Mouse (Mus musculus) left cerebral cortex, postnatal 10 days (tissue): ENCODE measurements around the gene Dynll2. TPM values are rescaled to one million over a fixed set of nuclear protein-coding genes. Genes with fewer than 3 reads are reported as not detected.

Source experiments
- DNase-seq, 2 experiments: peaks; one replicate each; pipeline ENCODE4 v3.0.0; 2021 to 2022; ENCODE audit warnings: low spot score in 2 of 2, mixed read lengths in 1 of 2; ENCODE audit errors: extremely low spot score in 1 of 2
- intact Hi-C: fragments of 180-260 bp; cut with DNase I; formaldehyde crosslinking; loops from one replicate; pipeline ENCODE4 v1.15.1; 2025
- total RNA-seq, 2 experiments: library from RNA; stranded (reverse); gene quantifications; 2 replicates each; pipeline ENCODE4 v1.2.3; 2021

The Dynll2 gene
- 100 to 1,000 TPM; 373 to 406 TPM for total RNA-seq

DNA sequence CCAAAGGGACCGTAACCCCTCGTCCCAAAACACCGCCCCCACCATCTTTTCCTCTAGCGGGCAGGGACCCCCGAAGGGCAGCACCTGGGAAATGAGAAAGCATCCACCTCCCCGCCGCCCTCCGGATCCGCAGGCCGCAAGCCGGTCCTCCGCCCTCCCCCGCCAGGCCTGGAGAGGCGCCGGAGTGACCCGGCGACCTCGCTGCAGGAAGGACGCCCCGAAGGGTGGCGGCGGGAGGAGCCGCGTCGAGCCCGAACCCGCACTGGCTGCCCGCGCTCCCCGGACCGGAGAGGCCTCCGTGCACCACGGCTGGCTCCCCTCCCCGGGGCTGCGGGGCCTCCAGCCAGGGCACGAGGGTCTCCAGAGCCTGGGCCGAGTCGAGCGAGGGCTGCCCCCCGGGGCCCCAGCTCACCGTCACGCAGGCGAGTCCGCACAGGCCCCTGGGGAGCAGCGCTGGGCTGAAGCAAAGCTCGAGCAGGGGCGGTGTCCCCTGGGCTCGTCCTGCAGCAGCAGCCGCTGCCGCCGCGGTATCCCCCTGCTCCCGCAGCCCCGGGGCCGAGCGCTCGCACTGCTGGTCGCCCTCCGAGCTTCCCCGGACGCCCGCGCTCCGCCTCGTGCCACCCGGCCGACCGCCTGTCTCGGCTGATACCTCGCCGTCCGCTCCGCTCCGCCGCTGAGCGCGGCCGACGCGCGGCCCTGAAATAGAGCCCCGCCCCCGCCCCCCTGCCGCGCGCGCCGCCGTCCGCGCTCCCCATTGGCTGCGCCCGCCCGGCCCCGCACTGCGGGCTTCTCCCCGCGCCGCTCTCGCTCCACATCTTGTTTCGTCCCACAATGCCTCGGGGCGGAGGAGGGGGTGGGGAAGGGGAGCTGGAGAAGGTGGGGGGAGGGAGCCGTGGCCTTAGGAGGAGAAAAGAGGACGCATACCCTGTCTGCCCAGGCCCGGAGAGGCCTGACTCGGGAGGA lies at the start of gene Dynll2:
TSS of gene Dynll2 (minus strand) at position 703 of the 963 bp plus-strand sequence.
- intact Hi-C loops, result loop anchor here (2.0 kb wide), 1 partner anchor 60 kb away; the partner anchor contains the start of gene Srsf1
- peak; percentile 88 to 94 for DNase-seq

DNA sequence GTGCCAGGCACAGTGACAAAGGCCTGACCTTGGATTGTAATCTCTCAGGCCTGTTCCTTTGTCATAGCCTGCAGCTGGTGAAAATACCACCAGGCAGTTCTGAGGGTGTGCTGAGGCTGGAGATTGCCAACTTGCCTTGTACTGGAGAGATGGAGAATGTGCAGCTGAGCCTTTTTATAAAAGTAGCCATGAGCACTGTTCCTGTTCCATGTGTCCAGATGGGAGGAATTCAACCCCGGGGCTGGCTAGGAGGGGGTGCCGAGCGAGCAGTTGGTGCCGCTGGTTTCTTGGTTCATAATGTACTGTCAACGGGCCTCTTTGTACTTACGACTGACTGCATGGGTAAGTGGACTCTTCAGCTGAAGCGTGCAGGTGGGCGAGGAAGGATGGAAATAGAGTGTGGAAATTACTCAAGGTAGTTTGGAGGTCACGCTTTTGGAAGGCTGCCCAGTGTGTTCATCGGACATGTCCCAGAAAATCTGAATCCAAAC lies 49.5 kb upstream of the Dynll2 start:
- no peak for DNase-seq
- intact Hi-C loops, result no loop called here

DNA sequence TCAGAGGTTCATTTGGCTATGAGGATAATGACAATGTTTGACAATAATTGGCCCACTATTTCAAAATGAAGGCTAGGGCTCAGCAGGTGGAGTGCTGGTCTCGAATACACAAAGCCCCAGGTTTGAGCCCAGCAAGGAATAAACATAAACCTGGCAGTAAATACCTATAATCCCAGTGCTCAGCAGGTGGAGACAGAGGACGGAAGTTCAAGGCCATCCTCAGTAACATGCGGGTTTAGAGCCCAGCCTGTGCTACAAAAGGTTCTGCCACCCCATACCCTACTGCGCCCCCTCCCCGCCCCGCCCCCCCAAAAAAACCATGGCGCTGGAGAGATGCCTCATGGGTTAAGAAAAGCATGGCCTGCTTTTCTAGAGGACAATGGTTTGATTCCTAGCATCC lies 48.6 kb upstream of the Dynll2 start:
- intact Hi-C loops, result no loop called here
- DNase-seq, result no peak

DNA sequence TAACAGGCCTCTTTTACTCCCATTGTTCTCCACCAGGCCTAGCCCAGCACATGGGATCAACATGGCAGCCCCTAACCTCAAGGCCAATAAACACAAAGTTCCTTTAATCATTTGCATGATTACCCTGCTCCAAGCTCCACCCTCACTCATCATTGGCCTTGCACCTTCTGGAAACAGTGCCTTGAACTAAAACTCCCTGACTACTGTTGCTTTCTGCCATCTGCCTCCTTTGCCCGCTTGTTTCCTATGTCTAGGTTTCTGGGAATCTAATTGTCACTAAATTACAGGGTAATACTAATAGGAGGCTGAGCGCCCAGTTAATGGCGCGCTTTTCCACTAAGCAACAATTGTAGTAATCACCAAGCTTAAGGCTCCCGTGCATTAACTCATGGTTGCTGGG lies 44.4 kb upstream of the Dynll2 start:
- intact Hi-C loops, result no loop called here
- no peak for DNase-seq

DNA sequence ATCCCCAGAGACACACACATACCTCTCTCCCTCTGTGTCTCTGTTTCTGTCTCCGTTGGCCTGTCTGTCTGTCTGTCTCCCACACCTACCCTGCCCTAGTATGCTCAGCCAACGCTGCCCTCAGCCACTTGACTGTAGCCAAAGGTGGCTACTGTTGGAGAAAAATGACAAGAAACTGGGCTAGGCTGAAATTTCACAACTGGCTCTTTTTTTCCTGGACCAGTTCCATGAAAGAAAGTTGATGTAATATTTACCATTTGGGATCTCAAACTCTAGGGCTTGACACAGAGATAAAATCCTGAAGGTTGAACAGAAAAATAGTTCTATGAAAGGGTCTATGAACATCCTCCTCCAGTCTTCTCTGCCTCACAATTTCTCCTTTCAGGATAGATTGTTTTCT lies 43.5 kb upstream of the Dynll2 start:
- intact Hi-C loops, result no loop called here
- no peak for DNase-seq

DNA sequence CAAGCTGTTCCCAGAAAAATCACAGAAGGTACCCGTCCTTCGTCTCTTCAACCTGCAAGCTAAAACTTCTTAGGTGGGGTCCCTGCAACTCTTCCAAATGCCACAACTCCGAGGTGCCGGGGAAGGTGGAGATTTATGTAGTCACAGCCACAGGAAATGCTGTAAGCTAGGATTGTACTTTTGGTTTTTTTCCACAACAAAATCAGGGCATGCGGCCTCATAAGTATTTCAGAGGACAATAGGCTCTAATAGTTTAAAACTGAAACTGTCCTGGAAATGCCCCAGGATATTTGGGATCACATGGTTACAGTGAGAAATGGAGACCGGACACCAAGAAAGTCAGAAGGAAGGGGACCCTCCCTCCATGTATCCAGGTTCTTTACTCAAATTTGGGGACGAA lies 42.9 kb upstream of the Dynll2 start:
- no peak for DNase-seq
- intact Hi-C loops, result no loop called here

DNA sequence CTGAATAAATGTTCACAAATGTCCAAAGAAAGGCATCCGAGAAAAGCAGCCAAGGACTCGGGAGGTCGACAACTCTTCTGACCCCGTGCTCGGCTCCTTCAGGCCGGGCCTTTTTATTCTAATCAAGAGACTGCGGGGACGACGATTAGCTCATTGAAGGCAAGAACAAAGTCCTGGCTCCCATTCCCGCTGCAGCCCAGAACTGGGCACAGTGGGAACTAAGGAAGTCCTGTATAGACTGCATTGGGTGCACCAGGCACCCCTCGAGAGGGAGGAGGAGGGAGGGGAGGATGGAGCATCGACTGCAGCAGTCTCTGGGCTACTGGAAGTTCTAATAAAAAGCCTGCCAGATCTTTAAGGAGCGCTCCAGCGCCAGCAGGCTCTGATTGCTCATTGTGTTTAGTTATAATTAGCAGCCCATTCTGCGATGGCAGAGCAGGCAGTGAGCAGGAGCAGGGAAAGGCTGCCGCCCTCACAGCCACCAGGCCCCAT lies 40.9 kb upstream of the Dynll2 start:
- DNase-seq, result no peak
- intact Hi-C loops, result no loop called here

DNA sequence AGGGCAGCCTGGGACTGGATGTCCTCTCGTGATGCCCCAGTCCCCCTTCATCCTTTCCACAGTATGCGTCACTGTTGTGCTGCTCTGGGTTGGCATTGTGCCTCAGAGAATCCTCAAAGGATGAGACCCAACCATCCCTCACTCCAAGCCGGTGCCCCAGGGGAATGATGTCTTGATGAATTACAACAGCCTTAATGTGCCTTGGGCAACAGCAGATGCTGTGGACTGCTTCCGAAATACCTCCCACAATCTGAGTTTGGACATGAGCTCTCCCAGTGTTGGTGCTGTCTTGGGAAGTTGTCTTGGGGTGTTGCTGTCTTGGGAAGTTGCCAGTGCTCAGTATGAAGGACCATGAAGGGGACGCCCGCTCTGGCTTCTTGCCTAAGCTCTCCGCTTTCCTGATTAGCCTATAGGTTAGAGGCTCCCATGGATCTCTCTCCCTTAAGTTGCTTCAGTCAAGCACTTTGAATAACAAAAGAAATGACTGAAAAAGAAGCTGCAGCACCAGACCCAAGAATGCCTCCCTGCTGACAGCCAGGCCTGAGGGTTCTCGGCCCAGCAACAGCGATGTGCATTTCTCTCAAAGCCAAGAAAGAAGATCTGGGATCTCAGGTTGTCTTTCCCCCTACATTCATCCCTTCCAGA lies 40.2 kb upstream of the Dynll2 start:
- intact Hi-C loops, result no loop called here
- DNase-seq, result no peak

DNA sequence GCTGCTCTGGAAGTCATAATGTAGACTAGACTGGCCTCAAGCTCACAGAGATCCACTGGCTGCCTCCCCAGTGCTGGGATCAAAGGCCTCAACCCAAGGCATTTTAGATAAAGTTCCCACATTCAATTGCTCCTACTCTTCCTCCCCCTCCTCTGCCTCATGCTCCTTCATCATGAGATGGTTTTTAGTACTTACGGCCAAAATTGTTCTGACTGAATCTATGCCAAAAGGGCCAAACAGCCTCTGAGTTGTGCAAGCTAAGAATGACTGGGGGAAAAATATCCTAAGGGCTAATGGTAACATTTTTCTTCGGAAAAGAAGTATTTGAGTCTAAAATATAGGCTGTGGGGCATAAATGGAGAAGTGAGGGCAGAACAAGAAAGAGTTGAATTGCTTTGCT lies 36.6 kb upstream of the Dynll2 start:
- intact Hi-C loops, result no loop called here
- no peak for DNase-seq

DNA sequence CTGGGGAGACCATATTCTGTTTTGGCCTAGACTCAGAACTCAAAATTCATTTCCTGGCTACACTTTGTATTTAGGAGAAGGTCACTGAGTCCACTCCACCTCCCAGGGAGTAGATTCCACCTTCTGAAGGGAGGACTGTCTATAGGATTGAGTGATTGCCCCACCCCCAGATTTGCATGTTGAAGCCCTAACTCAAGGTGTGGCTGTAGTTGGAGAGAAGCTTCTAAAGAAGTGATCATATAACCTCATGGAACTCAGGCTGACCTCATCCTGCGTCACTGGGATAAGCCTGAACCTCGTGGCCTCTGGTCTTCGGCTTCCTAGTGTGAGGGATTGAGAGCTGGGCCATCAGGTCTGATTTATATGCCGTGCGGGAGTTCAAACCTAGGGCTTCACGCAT lies 28.5 kb upstream of the Dynll2 start:
- intact Hi-C loops, result no loop called here
- no peak for DNase-seq

DNA sequence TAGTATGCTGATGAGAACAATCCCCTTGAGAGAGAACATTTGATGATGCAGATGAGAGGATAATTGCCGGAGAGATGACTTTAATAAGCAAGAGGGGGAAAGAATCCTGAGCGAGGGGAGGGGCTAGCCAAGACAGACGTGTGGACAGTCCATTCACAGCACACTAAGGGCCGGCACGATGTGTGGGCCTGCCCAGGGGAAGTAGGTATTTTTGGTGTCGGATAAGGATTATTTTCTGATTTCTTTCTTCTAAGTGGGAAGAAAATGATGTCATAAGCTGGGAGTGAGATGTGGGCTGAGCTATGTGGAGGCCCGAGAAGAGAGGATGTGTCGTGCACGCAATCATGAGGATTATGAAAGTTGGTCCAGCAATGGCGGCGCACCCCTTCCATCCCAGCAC lies 27.8 kb upstream of the Dynll2 start:
- intact Hi-C loops, result no loop called here
- DNase-seq, result no peak

DNA sequence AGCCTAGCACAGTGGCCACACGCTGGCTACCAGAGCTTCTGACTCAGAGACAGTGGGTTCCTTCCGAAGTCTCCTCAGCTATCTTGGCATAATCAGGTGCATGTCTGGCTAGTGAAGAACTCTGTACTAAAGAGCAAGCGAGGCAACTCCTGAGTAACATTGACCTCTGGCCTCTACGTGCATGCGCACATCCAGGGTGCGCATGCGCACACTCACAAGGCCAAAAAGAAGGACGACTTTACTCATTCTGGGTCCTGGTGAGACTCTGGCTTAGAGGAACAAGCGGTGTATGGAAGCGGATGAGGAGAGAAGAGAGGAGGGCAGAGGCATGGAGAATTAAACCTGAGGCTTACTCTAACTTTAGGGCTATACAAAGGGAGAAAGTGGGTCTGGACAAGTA lies 26.3 kb upstream of the Dynll2 start:
- intact Hi-C loops, result no loop called here
- DNase-seq, result no peak

DNA sequence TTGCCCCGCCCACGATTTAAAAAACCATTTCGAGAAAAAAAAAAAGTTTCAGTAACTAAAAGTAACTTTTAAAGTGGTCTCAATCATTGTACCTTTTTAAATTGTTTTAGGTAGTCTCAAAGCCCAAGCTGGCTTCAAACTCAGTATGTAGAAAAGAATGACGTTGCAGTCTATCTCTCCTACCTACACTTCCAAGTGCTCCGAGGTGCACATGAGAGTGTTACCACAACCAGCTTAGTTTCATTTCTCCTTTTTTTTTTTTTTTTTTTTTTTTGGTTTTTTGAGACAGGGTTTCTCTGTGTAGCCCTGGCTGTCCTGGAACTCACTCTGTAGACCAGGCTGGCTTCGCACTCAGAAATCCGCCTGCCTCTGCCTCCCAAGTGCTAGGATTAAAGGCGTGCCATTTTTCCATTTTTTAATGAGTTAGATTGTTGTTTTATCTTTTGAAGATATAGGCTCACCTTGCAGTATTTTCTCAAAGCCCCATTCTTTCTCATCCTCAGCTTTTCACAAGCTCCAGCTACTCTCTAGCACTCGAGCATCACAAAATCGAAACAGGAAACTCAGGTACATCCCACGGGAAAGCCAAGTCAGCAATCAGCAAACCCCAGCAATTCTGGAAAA lies 25.4 kb upstream of the Dynll2 start:
- no peak for DNase-seq

DNA sequence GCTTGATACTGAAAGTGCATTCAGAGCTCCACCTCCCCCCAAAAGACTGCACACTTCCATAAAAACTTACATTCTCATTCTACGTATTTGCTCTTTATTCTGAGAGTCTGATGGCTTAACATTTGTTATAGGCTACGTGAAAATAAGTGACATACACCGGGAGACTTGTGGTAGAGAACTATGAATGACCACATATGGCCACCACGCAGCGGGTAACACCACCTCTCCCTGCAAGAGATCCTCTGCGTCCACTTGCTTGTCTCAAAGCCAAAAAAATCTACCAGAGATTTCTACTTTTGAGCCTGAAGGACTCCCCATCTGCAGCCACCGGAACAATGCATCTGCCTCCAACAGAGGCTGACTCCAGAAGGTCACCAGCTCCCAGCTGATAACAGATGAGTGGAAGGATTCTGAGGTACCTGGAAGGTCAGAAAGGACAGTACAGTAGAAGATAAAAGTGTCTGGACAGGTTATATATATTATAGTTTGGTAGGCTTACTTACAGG lies 24.6 kb upstream of the Dynll2 start:
- intact Hi-C loops, result no loop called here
- no peak for DNase-seq

More for the DNA sequence above, 25.4 kb upstream of the Dynll2 start:
- intact Hi-C loops, result no loop called here

DNA sequence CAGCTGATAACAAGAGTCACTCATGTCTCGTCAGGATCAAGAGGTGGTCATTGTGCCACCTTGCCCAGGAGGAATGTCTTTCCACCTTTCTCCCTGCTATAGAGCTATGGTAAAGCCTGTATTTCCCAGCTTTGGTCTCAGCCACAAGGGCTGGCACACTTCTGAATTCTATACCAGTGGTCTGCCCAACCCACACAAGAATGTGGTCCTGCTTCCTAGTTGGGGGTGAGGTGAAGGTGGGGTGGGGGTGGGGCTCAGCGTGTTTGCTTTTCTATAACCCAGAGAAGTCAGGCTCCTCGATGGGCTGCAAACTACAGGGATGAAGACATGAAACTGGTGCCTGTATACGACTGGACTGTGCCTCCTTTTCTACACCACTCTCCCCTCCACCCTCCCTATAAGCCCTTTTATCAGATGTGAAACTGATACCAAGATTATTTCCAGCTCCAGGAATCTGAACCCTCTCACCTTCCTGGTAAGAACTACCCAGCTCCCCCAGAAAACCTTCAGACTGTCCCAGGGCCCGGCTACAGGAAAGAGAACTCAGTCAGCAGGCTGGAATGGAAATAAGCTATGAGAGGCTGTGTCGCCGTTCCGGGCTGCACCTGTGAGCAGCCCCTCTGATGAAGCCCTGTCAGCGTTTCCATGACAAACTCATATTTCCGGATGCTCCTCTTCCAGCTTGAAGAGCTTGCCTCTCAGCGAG lies 24.0 kb upstream of the Dynll2 start:
- intact Hi-C loops, result no loop called here
- DNase-seq, result no peak

DNA sequence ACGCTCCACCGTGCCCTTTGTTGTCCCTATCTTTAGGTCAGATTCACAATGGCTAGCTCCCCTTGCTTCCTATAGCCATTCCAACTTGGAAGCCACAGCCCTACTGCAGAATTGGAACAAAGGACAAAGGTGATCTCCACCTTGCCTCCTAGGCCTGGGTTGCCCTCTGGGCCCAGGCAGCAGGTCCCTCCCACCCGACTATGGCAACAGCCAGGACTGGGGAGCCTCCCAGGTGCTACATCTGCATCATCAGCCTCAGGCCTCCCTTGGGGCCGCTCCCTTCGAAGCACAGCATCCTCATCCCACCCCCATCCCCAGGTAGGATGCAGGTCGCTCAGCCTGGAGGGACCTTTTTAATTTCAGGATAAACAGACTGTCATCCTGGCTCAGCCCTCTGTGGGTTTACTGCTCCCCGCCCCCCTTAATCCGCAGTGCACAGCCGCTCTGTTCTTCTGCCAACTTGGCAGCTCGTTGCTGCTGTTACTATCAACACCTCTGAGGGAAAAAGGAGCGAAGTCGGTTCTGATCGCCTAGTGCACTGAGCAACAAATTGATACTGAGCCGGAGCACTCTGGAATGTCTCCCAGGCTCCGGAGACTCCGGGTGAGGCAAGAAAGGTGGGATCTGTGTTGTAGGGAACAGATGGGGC lies 22.3 kb upstream of the Dynll2 start:
- DNase-seq, result peak; percentile 56 to 69
- intact Hi-C loops, result no loop called here

DNA sequence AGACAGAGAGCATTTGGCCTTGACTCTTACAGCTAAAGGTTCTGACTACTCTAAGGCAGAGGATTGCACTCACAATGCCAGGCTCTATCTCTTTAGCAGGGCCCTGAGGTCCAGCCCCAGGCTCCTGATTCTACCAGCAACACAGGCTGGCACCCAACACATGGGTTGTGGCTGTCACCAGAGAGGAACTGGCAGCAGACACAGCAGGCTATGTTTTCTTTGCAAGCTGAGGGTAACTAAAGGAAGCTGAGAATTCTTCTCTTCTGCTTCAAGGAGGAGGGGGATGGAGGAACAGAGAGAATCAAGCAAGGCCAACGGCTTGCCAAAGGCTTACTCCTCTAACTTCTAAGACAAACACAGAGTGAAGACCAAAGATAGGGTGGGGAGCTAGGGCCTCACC lies 21.3 kb upstream of the Dynll2 start:
- intact Hi-C loops, result no loop called here
- DNase-seq, result no peak

DNA sequence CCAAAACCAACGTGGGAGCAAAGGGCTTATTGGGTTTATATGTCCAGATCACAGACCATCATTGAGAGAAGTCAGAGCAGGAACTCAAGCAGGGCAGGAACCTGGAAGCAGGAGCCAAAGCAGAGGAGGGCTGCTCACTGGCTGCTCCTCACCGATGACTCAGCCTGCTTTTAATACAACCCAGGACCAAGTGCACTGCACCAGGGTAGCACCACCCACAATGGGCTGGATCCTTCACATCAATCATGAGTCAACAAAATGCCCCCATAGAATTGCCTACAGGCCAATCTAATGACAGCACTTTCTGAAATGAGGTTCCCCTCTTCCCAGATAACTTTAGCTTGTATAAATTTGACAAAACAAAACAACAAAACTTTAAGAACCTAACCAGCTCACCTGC lies 16.8 kb upstream of the Dynll2 start:
- no peak for DNase-seq
- intact Hi-C loops, result no loop called here
